Mouse (Mus musculus): ENCODE measurements around the gene Gm10135. TPM values are rescaled to one million over a fixed set of nuclear protein-coding genes. Genes with fewer than 3 reads are reported as not detected.
"Not testable (repeated sequence)": the region's sequence is repeated elsewhere in the genome, so short reads cannot be mapped to it uniquely, and the experiment has no call there.

Gene Gm10135
- polyA plus RNA-seq, 1 experiment from 2014 or later, result not detected

DNA sequence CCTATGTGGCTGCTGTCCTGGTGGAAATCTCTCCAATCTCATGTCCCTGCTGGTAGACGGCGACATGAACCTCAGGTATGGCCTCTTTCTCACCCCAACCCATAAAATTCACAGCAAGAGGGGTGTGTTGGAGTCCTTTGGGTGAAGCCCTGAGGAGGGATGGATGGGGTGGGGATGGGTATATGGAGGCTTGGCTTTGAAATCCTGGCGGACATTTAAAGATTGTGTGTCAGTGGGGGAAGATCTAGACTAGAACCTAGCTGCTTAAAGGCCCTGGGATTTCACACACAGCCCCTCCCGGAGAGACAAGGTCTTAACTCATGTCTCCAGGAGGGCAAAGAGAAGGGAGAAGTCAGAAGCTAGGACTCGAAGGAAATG, 33.1 kb upstream of the Gm10135 start:
- Histone ChIP-seq H3K4me3 (ENCODE audit: control insufficient read depth in 1 of 2, insufficient read depth in 1 of 2, low read depth in 1 of 2, low read length in 2 of 2) (peak overlapping the region; percentile 33 to 42; a peak in 2 of 4 replicates), H3K4me1 (ENCODE audit: control insufficient read depth in 2 of 2, insufficient read depth in 2 of 2, low read length in 2 of 2) (peaks cover 0 to 4% of the 10 kb centered on the region in 2 experiments; a peak in 2 of 4 replicates), H3K36me3 (ENCODE audit: control insufficient read depth, insufficient read depth, low read length) (no peaks in the 10 kb centered on the region), H3K9me3 (ENCODE audit: control insufficient read depth, low read length) (no peaks in the 10 kb centered on the region), H3K9ac (ENCODE audit: low read length) (no peak overlapping the region), H3K27ac (replicated peaks in 1 of 2; ENCODE audit: control insufficient read depth in 1 of 2, insufficient read depth in 1 of 2, low read depth in 2 of 2, low read length in 2 of 2) (no peak overlapping the region), H3K4me2 (ENCODE audit: low read length) (peak overlapping the region; percentile 84), H3K27me3 (ENCODE audit: control insufficient read depth, insufficient read depth, low read length) (peaks cover 25% of the 10 kb centered on the region)
- 33% methylated on average over 5 of the region's 5 CpGs for WGBS
- ATAC-seq (ENCODE audit: insufficient number of reproducible peaks, insufficient read depth, low FRiP score, low read depth), result no peak

- Histone ChIP-seq H3K9ac (ENCODE audit: low read length) (peak within 1 kb of the TSS; percentile 45), H3K27ac (replicated peaks in 1 of 2; ENCODE audit: control insufficient read depth in 1 of 2, insufficient read depth in 1 of 2, low read depth in 2 of 2, low read length in 2 of 2) (no peak within 1 kb of the TSS), H3K4me3 (ENCODE audit: control insufficient read depth in 1 of 2, insufficient read depth in 1 of 2, low read depth in 1 of 2, low read length in 2 of 2) (peak within 1 kb of the TSS; percentile 33 to 42), H3K36me3 (ENCODE audit: control insufficient read depth, insufficient read depth, low read length) (no peaks in the 10 kb centered on the region), H3K9me3 (ENCODE audit: control insufficient read depth, low read length) (no peaks in the 10 kb centered on the region), H3K27me3 (ENCODE audit: control insufficient read depth, insufficient read depth, low read length) (peaks cover 25% of the 10 kb centered on the region), H3K4me1 (ENCODE audit: control insufficient read depth in 2 of 2, insufficient read depth in 2 of 2, low read length in 2 of 2) (peaks cover 0 to 4% of the 10 kb centered on the region in 2 experiments; a peak in 2 of 4 replicates), H3K4me2 (ENCODE audit: low read length) (peak within 1 kb of the TSS; percentile 84)
- 0 out of 2 replicates have a peak, but pooled peaks have one; percentile 56 for ATAC-seq (ENCODE audit: insufficient number of reproducible peaks, insufficient read depth, low FRiP score, low read depth)
- 8% methylated on average over 63 of the region's 65 CpGs for WGBS
These were observed 32.5 kb upstream of the Gm10135 start, which contains the start of gene Slc10a4 for GRCm38 (mm10) chr5:73006784-73007581. TSS of gene Slc10a4 (plus strand) at chr5:73006883.

DNA sequence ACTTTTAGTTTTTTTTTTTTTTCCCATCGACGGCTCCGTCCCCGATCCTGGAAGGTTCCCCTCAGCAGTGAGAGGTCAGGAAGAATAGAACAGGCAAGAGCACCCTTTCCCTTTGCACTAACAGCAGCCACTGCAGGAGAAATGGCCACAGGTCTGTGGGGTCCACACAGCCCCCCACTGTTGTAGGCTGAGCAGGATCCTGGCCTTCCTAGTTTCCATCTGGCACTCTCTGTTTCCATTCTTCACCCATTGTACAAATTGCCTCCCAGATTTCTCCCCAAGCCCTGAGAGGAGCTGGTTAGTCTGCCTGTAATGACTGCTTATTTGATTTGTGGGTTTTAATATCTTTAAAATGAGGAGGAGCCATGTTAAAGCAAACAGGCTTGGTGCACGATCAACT, 29.5 kb upstream of the Gm10135 start:
- Histone ChIP-seq H3K4me3 (ENCODE audit: control insufficient read depth in 1 of 2, insufficient read depth in 1 of 2, low read depth in 1 of 2, low read length in 2 of 2) (no peak overlapping the region), H3K27me3 (ENCODE audit: control insufficient read depth, insufficient read depth, low read length) (peaks cover 25% of the 10 kb centered on the region), H3K4me1 (ENCODE audit: control insufficient read depth in 2 of 2, insufficient read depth in 2 of 2, low read length in 2 of 2) (peaks cover 0 to 4% of the 10 kb centered on the region in 2 experiments; a peak in 2 of 4 replicates), H3K27ac (replicated peaks in 1 of 2; ENCODE audit: control insufficient read depth in 1 of 2, insufficient read depth in 1 of 2, low read depth in 2 of 2, low read length in 2 of 2) (no peak overlapping the region), H3K36me3 (ENCODE audit: control insufficient read depth, insufficient read depth, low read length) (no peaks in the 10 kb centered on the region), H3K4me2 (ENCODE audit: low read length) (no peak overlapping the region), H3K9ac (ENCODE audit: low read length) (no peak overlapping the region), H3K9me3 (ENCODE audit: control insufficient read depth, low read length) (no peaks in the 10 kb centered on the region)
- no peak for ATAC-seq (ENCODE audit: insufficient number of reproducible peaks, insufficient read depth, low FRiP score, low read depth)
- WGBS, result 78% methylated on average over 5 of the region's 5 CpGs

- not testable (repeated sequence) for ATAC-seq (ENCODE audit: insufficient number of reproducible peaks, insufficient read depth, low FRiP score, low read depth); H3K4me3 ChIP-seq (ENCODE audit: control insufficient read depth in 1 of 2, insufficient read depth in 1 of 2, low read depth in 1 of 2, low read length in 2 of 2); H3K9ac ChIP-seq (ENCODE audit: low read length); H3K4me1 ChIP-seq (ENCODE audit: control insufficient read depth in 2 of 2, insufficient read depth in 2 of 2, low read length in 2 of 2); H3K27me3 ChIP-seq (ENCODE audit: control insufficient read depth, insufficient read depth, low read length); H3K4me2 ChIP-seq (ENCODE audit: low read length); H3K36me3 ChIP-seq (ENCODE audit: control insufficient read depth, insufficient read depth, low read length); H3K27ac ChIP-seq (replicated peaks in 1 of 2; ENCODE audit: control insufficient read depth in 1 of 2, insufficient read depth in 1 of 2, low read depth in 2 of 2, low read length in 2 of 2); H3K9me3 ChIP-seq (ENCODE audit: control insufficient read depth, low read length)
- WGBS, result 84% methylated on average over 1 of the region's 1 CpGs
These were observed 24.0 kb upstream of the Gm10135 start for GRCm38 (mm10) chr5:72998546-72998945.

DNA sequence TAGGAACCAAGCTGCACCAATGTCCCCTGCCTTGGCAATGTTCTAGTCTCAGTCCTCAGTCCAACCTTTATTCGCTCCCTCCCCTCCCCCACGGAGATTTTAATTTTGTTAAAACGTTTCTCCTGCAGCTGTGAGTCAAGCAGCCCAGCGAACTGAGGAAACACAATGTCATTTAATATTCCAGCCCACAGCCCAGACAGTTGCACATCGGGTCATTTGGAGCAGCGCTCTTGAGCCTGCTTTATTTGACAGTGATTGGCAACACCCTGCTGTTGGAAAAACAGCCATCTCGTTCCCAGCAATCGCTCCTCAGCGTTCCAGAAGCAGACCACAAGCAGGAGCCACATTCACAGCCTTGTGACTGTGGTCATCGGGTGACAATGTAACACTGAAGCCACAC, 20.9 kb upstream of the Gm10135 start:
- no peak overlapping the region for H3K4me2 ChIP-seq (ENCODE audit: low read length)

GRCm38 (mm10) chr5:72994928-72995327, 20.4 kb upstream of the Gm10135 start:
- Histone ChIP-seq H3K4me3 (ENCODE audit: control insufficient read depth in 1 of 2, insufficient read depth in 1 of 2, low read depth in 1 of 2, low read length in 2 of 2) (no peak overlapping the region), H3K9me3 (ENCODE audit: control insufficient read depth, low read length) (no peaks in the 10 kb centered on the region), H3K36me3 (ENCODE audit: control insufficient read depth, insufficient read depth, low read length) (no peaks in the 10 kb centered on the region), H3K4me2 (ENCODE audit: low read length) (no peak overlapping the region), H3K9ac (ENCODE audit: low read length) (no peak overlapping the region), H3K27ac (replicated peaks in 1 of 2; ENCODE audit: control insufficient read depth in 1 of 2, insufficient read depth in 1 of 2, low read depth in 2 of 2, low read length in 2 of 2) (no peak overlapping the region), H3K27me3 (ENCODE audit: control insufficient read depth, insufficient read depth, low read length) (no peaks in the 10 kb centered on the region), H3K4me1 (ENCODE audit: control insufficient read depth in 2 of 2, insufficient read depth in 2 of 2, low read length in 2 of 2) (peaks cover 3 to 5% of the 10 kb centered on the region in 2 experiments; a peak in 3 of 4 replicates)
- 75% methylated on average over 2 of the region's 2 CpGs for WGBS
- no peak for ATAC-seq (ENCODE audit: insufficient number of reproducible peaks, insufficient read depth, low FRiP score, low read depth)

More for the DNA sequence above, 20.9 kb upstream of the Gm10135 start:
- H3K9me3 ChIP-seq (ENCODE audit: control insufficient read depth, low read length), result no peaks in the 10 kb centered on the region
- no peaks in the 10 kb centered on the region for H3K36me3 ChIP-seq (ENCODE audit: control insufficient read depth, insufficient read depth, low read length)
- no peak overlapping the region for H3K4me3 ChIP-seq (ENCODE audit: control insufficient read depth in 1 of 2, insufficient read depth in 1 of 2, low read depth in 1 of 2, low read length in 2 of 2)
- no peaks in the 10 kb centered on the region for H3K27me3 ChIP-seq (ENCODE audit: control insufficient read depth, insufficient read depth, low read length)
- ATAC-seq (ENCODE audit: insufficient number of reproducible peaks, insufficient read depth, low FRiP score, low read depth), result no peak
- H3K4me1 ChIP-seq (ENCODE audit: control insufficient read depth in 2 of 2, insufficient read depth in 2 of 2, low read length in 2 of 2), result peaks cover under 1 to 3% of the 10 kb centered on the region in 2 experiments; a peak in 2 of 4 replicates
- H3K9ac ChIP-seq (ENCODE audit: low read length), result no peak overlapping the region
- 22% methylated on average over 10 of the region's 10 CpGs for WGBS
- H3K27ac ChIP-seq (replicated peaks in 1 of 2; ENCODE audit: control insufficient read depth in 1 of 2, insufficient read depth in 1 of 2, low read depth in 2 of 2, low read length in 2 of 2), result no peak overlapping the region

GRCm38 (mm10) chr5:72994424-72994823, 19.9 kb upstream of the Gm10135 start:
- 77% methylated on average over 8 of the region's 8 CpGs for WGBS

More at GRCm38 (mm10) chr5:72994424-72994823, 19.9 kb upstream of the Gm10135 start:
- no peak overlapping the region for H3K9ac ChIP-seq (ENCODE audit: low read length)
- no peaks in the 10 kb centered on the region for H3K27me3 ChIP-seq (ENCODE audit: control insufficient read depth, insufficient read depth, low read length)
- peaks cover 3 to 5% of the 10 kb centered on the region in 2 experiments; a peak in 3 of 4 replicates for H3K4me1 ChIP-seq (ENCODE audit: control insufficient read depth in 2 of 2, insufficient read depth in 2 of 2, low read length in 2 of 2)
- no peak overlapping the region for H3K4me3 ChIP-seq (ENCODE audit: control insufficient read depth in 1 of 2, insufficient read depth in 1 of 2, low read depth in 1 of 2, low read length in 2 of 2)
- ATAC-seq (ENCODE audit: insufficient number of reproducible peaks, insufficient read depth, low FRiP score, low read depth), result no peak
- no peaks in the 10 kb centered on the region for H3K36me3 ChIP-seq (ENCODE audit: control insufficient read depth, insufficient read depth, low read length)
- no peaks in the 10 kb centered on the region for H3K9me3 ChIP-seq (ENCODE audit: control insufficient read depth, low read length)
- no peak overlapping the region for H3K4me2 ChIP-seq (ENCODE audit: low read length)
- H3K27ac ChIP-seq (replicated peaks in 1 of 2; ENCODE audit: control insufficient read depth in 1 of 2, insufficient read depth in 1 of 2, low read depth in 2 of 2, low read length in 2 of 2), result no peak overlapping the region
